In the genomic region with DNA sequence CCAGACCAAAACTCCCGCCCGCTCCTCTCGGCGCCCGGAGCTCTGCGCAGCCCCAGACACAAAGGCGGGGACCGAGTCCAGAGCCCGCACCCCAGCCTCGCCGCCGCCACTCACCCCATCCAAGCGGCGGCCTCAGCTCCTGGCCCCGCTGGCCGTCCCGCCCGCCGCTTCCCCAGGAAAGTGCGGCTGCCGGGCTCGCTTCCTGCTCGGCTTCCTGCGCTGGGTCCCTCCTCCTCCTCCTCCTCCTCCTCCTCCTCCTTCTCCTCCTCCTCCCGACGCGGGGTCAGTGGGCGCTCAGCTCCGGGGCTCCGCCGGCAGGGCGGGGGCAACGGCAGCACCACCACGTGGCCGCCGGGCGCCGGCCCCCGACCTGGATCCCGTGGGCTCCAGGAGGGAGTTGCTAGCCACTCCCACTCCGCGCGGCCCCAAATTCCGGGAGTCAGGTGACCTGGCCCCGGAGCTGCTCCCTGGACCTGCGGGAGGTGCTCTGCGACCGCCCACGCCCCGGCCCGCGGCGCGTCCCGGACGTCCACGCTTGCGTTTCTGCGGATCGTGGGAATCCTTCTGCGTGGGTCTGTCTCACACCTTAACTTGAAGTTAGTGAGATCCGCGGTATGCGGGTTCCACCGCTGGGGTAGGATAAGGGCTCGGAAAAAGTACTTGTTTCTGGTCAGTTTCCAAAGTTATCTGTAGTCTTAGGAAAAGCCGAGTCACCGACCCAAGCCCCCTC, we compare ENCODE assay signal across 8 mouse cellular contexts. TPM values are rescaled to one million over a fixed set of nuclear protein-coding genes. Genes with fewer than 3 reads are reported as not detected.
DNase-seq lines count a peak whose midpoint lies in the region; TF ChIP-seq lines count a peak whose summit lies in the region.

A gene (minus strand): TSS at position 216 of the 730 bp plus-strand sequence.

- WGBS in cerebellum, adult 2 months: under 1% methylated on average over 61 of the region's 68 CpGs

- peaks cover 2% of the 10 kb centered on the region; the same call in 1 of the 2 replicates for H3K27me3 ChIP-seq in cerebellum, adult 2 months (ENCODE audit: control insufficient read depth, insufficient read depth, low read length)

- H3K4me1 ChIP-seq in cerebellum, adult 2 months (ENCODE audit: control insufficient read depth, insufficient read depth, low read length): no peaks in the 10 kb centered on the region; the same call in 1 of the 2 replicates

- peak; percentile 96 for DNase-seq in Muller cell, postnatal 12 days (ENCODE audit: inconsistent ontology term)
- peak; percentile 53 to 56 for DNase-seq in cerebellum, adult 2 months
- peak; percentile 80 for DNase-seq in forelimb bud, embryonic 11.5 days (ENCODE audit: low read depth, low spot score)
- DNase-seq in heart, postnatal 4 days: peak; percentile 78
- peak; percentile 8 to 17 for DNase-seq in layer of hippocampus, postnatal 25 days (ENCODE audit: extremely low spot score in 1 of 2, low spot score in 1 of 2)
- DNase-seq in lung, postnatal 10 days: peak; percentile 90
- DNase-seq in retina, embryonic 14.5 days (ENCODE audit: low spot score): peak; percentile 76
- DNase-seq in urinary bladder, postnatal 4 days (ENCODE audit: low spot score in 2 of 2): peak; percentile 84 to 85

- H3K4me3 ChIP-seq in cerebellum, adult 2 months (replicated peaks; ENCODE audit: insufficient read depth, low read depth, low read length): peak within 1 kb of the TSS; percentile 82

- TF ChIP-seq POLR2A in cerebellum, adult 2 months (IDR thresholded peaks at IDR 0.05; ENCODE audit: borderline replicate concordance, insufficient read depth, low read length): no peak

- no peak within 1 kb of the TSS for H3K27ac ChIP-seq in cerebellum, adult 2 months (ENCODE audit: insufficient read depth, low read length)

- TF ChIP-seq CTCF in cerebellum, adult 2 months (IDR thresholded peaks at IDR 0.05; ENCODE audit: borderline replicate concordance, insufficient read depth, low read depth, low read length): no peak

RNA-seq across cellular contexts. Expression of the gene that starts here (rescaled TPM):
- 2.7 and 2.8 TPM in 2 replicates for polyA plus RNA-seq in cerebellum, adult 2 months (2012; rRNA removed)
- total RNA-seq in heart, postnatal 4 days (2021): 10 to 100 TPM; 15.1 to 15.9 TPM
- total RNA-seq in layer of hippocampus, postnatal 25 days (2021): 1 to 10 TPM; 5.0 to 5.8 TPM

Comparison
In these comparisons a context has a peak if more than half of its experiments do, and no peak if none do; other contexts are left out.
1. DNase-seq: peak in every context shown above with its lines; median percentile 96 in Muller cell, postnatal 12 days; 90 in lung, postnatal 10 days; 84 in urinary bladder, postnatal 4 days; 80 in forelimb bud, embryonic 11.5 days; 78 in heart, postnatal 4 days; 76 in retina, embryonic 14.5 days; 54 in cerebellum, adult 2 months; 12 in layer of hippocampus, postnatal 25 days.